ENCODE assay signal across 9 mouse cellular contexts in genomic region chr13:59704562-59704961, GRCm38 (mm10). TPM values are rescaled to one million over a fixed set of nuclear protein-coding genes. Genes with fewer than 3 reads are reported as not detected.
DNase-seq lines count a peak whose midpoint lies in the region; ATAC-seq and TF ChIP-seq lines count a peak whose summit lies in the region.
"Had no signal": no experiment of that assay in that cellular context is flagged by ENCODE, and none has a peak within 500 bp of the region (broad histone marks: within the 10 kb centered on the region; RNA-seq: fewer than 3 reads in every experiment).

No protein-coding gene starts in this region.

- H3K9ac ChIP-seq in liver, embryonic 13.5 days, result no peak overlapping the region
- no peak overlapping the region for H3K9ac ChIP-seq in stomach, postnatal 0 days (ENCODE audit: low read length)
- H3K9ac ChIP-seq in hindbrain, embryonic 14.5 days, result no peak overlapping the region

- H3K9me3 ChIP-seq in liver, embryonic 13.5 days (replicated peaks), result no peaks in the 10 kb centered on the region
- no peaks in the 10 kb centered on the region for H3K9me3 ChIP-seq in stomach, postnatal 0 days (ENCODE audit: control insufficient read depth, low read length)
- no peaks in the 10 kb centered on the region for H3K9me3 ChIP-seq in hindbrain, embryonic 14.5 days (ENCODE audit: control insufficient read depth, low read length)

- no peaks in the 10 kb centered on the region; the same call in 1 of the 2 replicates for H3K4me1 ChIP-seq in liver, embryonic 13.5 days (replicated peaks)
- H3K4me1 ChIP-seq in stomach, postnatal 0 days (replicated peaks; ENCODE audit: control insufficient read depth, insufficient read depth), result no peaks in the 10 kb centered on the region
- H3K4me1 ChIP-seq in hindbrain, embryonic 14.5 days (replicated peaks; ENCODE audit: control insufficient read depth, insufficient read depth, low read length), result no peaks in the 10 kb centered on the region

- peak; percentile 22 to 33 for DNase-seq in layer of hippocampus, adult 18-20 months (ENCODE audit: low spot score in 2 of 2)
- DNase-seq in layer of hippocampus, adult 8-10 months (ENCODE audit: low spot score in 2 of 2), result no peak
- DNase-seq in liver, embryonic 13.5 days, result no peak
- DNase-seq in stomach, postnatal 0 days (ENCODE audit: low spot score), result no peak
- no peak for DNase-seq in urinary bladder, adult 18-20 months (ENCODE audit: low spot score in 2 of 2)
- DNase-seq in hindbrain, embryonic 14.5 days (ENCODE audit: low spot score), result no peak

- H3K27ac ChIP-seq in liver, embryonic 13.5 days, result no peak overlapping the region
- H3K27ac ChIP-seq in stomach, postnatal 0 days (replicated peaks), result no peak overlapping the region
- H3K27ac ChIP-seq in hindbrain, embryonic 14.5 days, result no peak overlapping the region

- 0 out of 2 replicates have a peak overlapping the region, but pooled peaks have one; percentile 3 for H3K4me2 ChIP-seq in liver, embryonic 13.5 days
- no peak overlapping the region for H3K4me2 ChIP-seq in stomach, postnatal 0 days (replicated peaks; ENCODE audit: low read depth)
- no peak overlapping the region for H3K4me2 ChIP-seq in hindbrain, embryonic 14.5 days (replicated peaks)

- WGBS in liver, embryonic 13.5 days (ENCODE audit: insufficient replicate concordance), result 15% methylated on average over 12 of the region's 12 CpGs
- WGBS in stomach, postnatal 0 days, result 54% methylated on average over 12 of the region's 12 CpGs
- 61% methylated on average over 12 of the region's 12 CpGs for WGBS in hindbrain, embryonic 14.5 days

- peaks cover 41% of the 10 kb centered on the region for H3K27me3 ChIP-seq in liver, embryonic 13.5 days
- H3K27me3 ChIP-seq in stomach, postnatal 0 days (ENCODE audit: control insufficient read depth, insufficient read depth, low read length), result no peaks in the 10 kb centered on the region
- H3K27me3 ChIP-seq in hindbrain, embryonic 14.5 days (ENCODE audit: control insufficient read depth, insufficient read depth, low read length), result no peaks in the 10 kb centered on the region

- H3K36me3 ChIP-seq in liver, embryonic 13.5 days, result no peaks in the 10 kb centered on the region
- no peaks in the 10 kb centered on the region for H3K36me3 ChIP-seq in stomach, postnatal 0 days (ENCODE audit: control insufficient read depth, insufficient read depth, low read length)
- H3K36me3 ChIP-seq in hindbrain, embryonic 14.5 days (replicated peaks; ENCODE audit: control insufficient read depth, insufficient read depth), result no peaks in the 10 kb centered on the region

- no peak overlapping the region for H3K4me3 ChIP-seq in liver, embryonic 13.5 days (replicated peaks)
- no peak overlapping the region for H3K4me3 ChIP-seq in stomach, postnatal 0 days (ENCODE audit: low read depth, low read length)
- no peak overlapping the region for H3K4me3 ChIP-seq in hindbrain, embryonic 14.5 days (replicated peaks; ENCODE audit: low read length)

- no peak for TF ChIP-seq EP300 in stomach, postnatal 0 days (optimal IDR thresholded peaks at IDR 0.05)

- TF ChIP-seq CTCF in stomach, postnatal 0 days (IDR thresholded peaks at IDR 0.05; ENCODE audit: low read depth), result peak; percentile 46

- peak; percentile 91 for ATAC-seq in activated CD4-positive, CD25-positive, alpha-beta regulatory T cell, adult 4 months
- ATAC-seq in granulocyte monocyte progenitor cell, adult 5-6 weeks (replicated peaks; ENCODE audit: poor library complexity, severe bottlenecking), result peak; percentile 82
- ATAC-seq in liver, embryonic 13.5 days (ENCODE audit: low read depth), result no peak
- no peak for ATAC-seq in stomach, postnatal 0 days (ENCODE audit: low FRiP score, low TSS enrichment)
- no peak for ATAC-seq in hindbrain, embryonic 14.5 days (ENCODE audit: low FRiP score)

RNA-seq across cellular contexts. Expression of gene Spata31d1a, which starts 5.6 kb away (rescaled TPM):
- under 1 TPM; 0.53 to 0.57 TPM for total RNA-seq in layer of hippocampus, adult 18-20 months (2021)
- under 1 TPM; 0.18 to 0.47 (median 0.22) TPM for total RNA-seq in layer of hippocampus, adult 8-10 months (2022)
- not detected for polyA plus RNA-seq in activated CD4-positive, CD25-positive, alpha-beta regulatory T cell, adult 4 months (2017; shearing (Covaris generic))
- total RNA-seq in granulocyte monocyte progenitor cell, adult 5-6 weeks (2014; fragmentation: Nextera tagmentation), result not detected in 2 replicates
- not detected in 2 replicates for total RNA-seq in granulocyte monocyte progenitor cell, adult 5-6 weeks (2017)
- 0.03 TPM in 1 of 2 replicates, not detected in the other for polyA plus RNA-seq in liver, embryonic 13.5 days (2015; fragmentation: Nextera tagmentation; extraction: Ambion mirVana)
- 0.02 TPM in 1 of 2 replicates, not detected in the other for polyA plus RNA-seq in stomach, postnatal 0 days (2015; fragmentation: Nextera tagmentation; extraction: Ambion mirVana)
- polyA plus RNA-seq in hindbrain, embryonic 14.5 days (2014; fragmentation: Nextera tagmentation; extraction: Ambion mirVana), result 0.05 and 0.16 TPM in 2 replicates

RNA-seq across cellular contexts. Expression of gene Spata31d1b, which starts 7.5 kb away (rescaled TPM):
- not detected for total RNA-seq in layer of hippocampus, adult 18-20 months (2021)
- total RNA-seq in layer of hippocampus, adult 8-10 months (2022), result under 1 TPM in 2 of 4 experiments, not detected in 2; 0.09 to 0.18 TPM
- polyA plus RNA-seq in activated CD4-positive, CD25-positive, alpha-beta regulatory T cell, adult 4 months (2017; shearing (Covaris generic)), result not detected
- total RNA-seq in granulocyte monocyte progenitor cell, adult 5-6 weeks (2014; fragmentation: Nextera tagmentation), result not detected in 2 replicates
- total RNA-seq in granulocyte monocyte progenitor cell, adult 5-6 weeks (2017), result not detected in 2 replicates
- polyA plus RNA-seq in liver, embryonic 13.5 days (2015; fragmentation: Nextera tagmentation; extraction: Ambion mirVana), result not detected in 2 replicates
- polyA plus RNA-seq in stomach, postnatal 0 days (2015; fragmentation: Nextera tagmentation; extraction: Ambion mirVana), result 0.02 TPM in 1 of 2 replicates, not detected in the other
- not detected in 2 replicates for polyA plus RNA-seq in hindbrain, embryonic 14.5 days (2014; fragmentation: Nextera tagmentation; extraction: Ambion mirVana)

RNA-seq across cellular contexts. Expression of gene 4921517D22Rik, which starts 10.7 kb away (rescaled TPM):
- not detected for total RNA-seq in layer of hippocampus, adult 18-20 months (2021)
- total RNA-seq in layer of hippocampus, adult 8-10 months (2022), result not detected
- polyA plus RNA-seq in activated CD4-positive, CD25-positive, alpha-beta regulatory T cell, adult 4 months (2017; shearing (Covaris generic)), result under 1 TPM in 1 of 2 experiments, not detected in 1; 0.48 TPM
- total RNA-seq in granulocyte monocyte progenitor cell, adult 5-6 weeks (2014; fragmentation: Nextera tagmentation), result not detected in 2 replicates
- total RNA-seq in granulocyte monocyte progenitor cell, adult 5-6 weeks (2017), result not detected in 2 replicates
- not detected in 2 replicates for polyA plus RNA-seq in liver, embryonic 13.5 days (2015; fragmentation: Nextera tagmentation; extraction: Ambion mirVana)
- not detected in 2 replicates for polyA plus RNA-seq in stomach, postnatal 0 days (2015; fragmentation: Nextera tagmentation; extraction: Ambion mirVana)
- polyA plus RNA-seq in hindbrain, embryonic 14.5 days (2014; fragmentation: Nextera tagmentation; extraction: Ambion mirVana), result not detected in 2 replicates
- total RNA-seq: left cerebral cortex, postnatal 25 days had no signal

RNA-seq across cellular contexts. Expression of gene Spata31d1d, which starts 27.0 kb away (rescaled TPM):
- total RNA-seq in layer of hippocampus, adult 18-20 months (2021), result not detected
- not detected for total RNA-seq in layer of hippocampus, adult 8-10 months (2022)
- polyA plus RNA-seq in activated CD4-positive, CD25-positive, alpha-beta regulatory T cell, adult 4 months (2017; shearing (Covaris generic)), result not detected
- not detected in 2 replicates for total RNA-seq in granulocyte monocyte progenitor cell, adult 5-6 weeks (2014; fragmentation: Nextera tagmentation)
- not detected in 2 replicates for total RNA-seq in granulocyte monocyte progenitor cell, adult 5-6 weeks (2017)
- not detected in 2 replicates for polyA plus RNA-seq in liver, embryonic 13.5 days (2015; fragmentation: Nextera tagmentation; extraction: Ambion mirVana)
- polyA plus RNA-seq in stomach, postnatal 0 days (2015; fragmentation: Nextera tagmentation; extraction: Ambion mirVana), result not detected in 2 replicates
- polyA plus RNA-seq in hindbrain, embryonic 14.5 days (2014; fragmentation: Nextera tagmentation; extraction: Ambion mirVana), result 0.09 TPM in 1 of 2 replicates, not detected in the other
- total RNA-seq: left cerebral cortex, postnatal 25 days had no signal

RNA-seq across cellular contexts. Expression of gene Golm1, which starts 29.0 kb away (rescaled TPM):
- total RNA-seq in layer of hippocampus, adult 18-20 months (2021), result 10 to 100 TPM; 63.2 to 71.2 TPM
- total RNA-seq in layer of hippocampus, adult 8-10 months (2022), result 10 to 100 TPM; 63.1 to 72.1 (median 63.7) TPM
- 10 to 100 TPM; 36.1 to 40.9 TPM for polyA plus RNA-seq in activated CD4-positive, CD25-positive, alpha-beta regulatory T cell, adult 4 months (2017; shearing (Covaris generic))
- total RNA-seq in granulocyte monocyte progenitor cell, adult 5-6 weeks (2014; fragmentation: Nextera tagmentation), result 7.2 and 11.5 TPM in 2 replicates
- total RNA-seq in granulocyte monocyte progenitor cell, adult 5-6 weeks (2017), result 12.4 and 16.0 TPM in 2 replicates
- polyA plus RNA-seq in liver, embryonic 13.5 days (2015; fragmentation: Nextera tagmentation; extraction: Ambion mirVana), result 47.0 and 57.9 TPM in 2 replicates
- polyA plus RNA-seq in stomach, postnatal 0 days (2015; fragmentation: Nextera tagmentation; extraction: Ambion mirVana), result 54.3 and 54.6 TPM in 2 replicates
- polyA plus RNA-seq in hindbrain, embryonic 14.5 days (2014; fragmentation: Nextera tagmentation; extraction: Ambion mirVana), result 25.3 and 29.7 TPM in 2 replicates

Comparison
In these comparisons a context has a peak if more than half of its experiments do, and no peak if none do; other contexts are left out.
1. DNase-seq: peak in layer of hippocampus, adult 18-20 months (2 of 2); none in layer of hippocampus, adult 8-10 months (0 of 2), liver, embryonic 13.5 days (single experiment), stomach, postnatal 0 days (single experiment), urinary bladder, adult 18-20 months (0 of 2) and hindbrain, embryonic 14.5 days (single experiment).
2. ATAC-seq: peak in activated CD4-positive, CD25-positive, alpha-beta regulatory T cell, adult 4 months (single experiment) and granulocyte monocyte progenitor cell, adult 5-6 weeks (single experiment); none in liver, embryonic 13.5 days (single experiment), stomach, postnatal 0 days (single experiment) and hindbrain, embryonic 14.5 days (single experiment).